ENCODE assay signal across 11 mouse cellular contexts in genomic region chr17:81500686-81501407, GRCm38 (mm10). TPM values are rescaled to one million over a fixed set of nuclear protein-coding genes. Genes with fewer than 3 reads are reported as not detected.
DNase-seq lines count a peak whose midpoint lies in the region; ATAC-seq and TF ChIP-seq lines count a peak whose summit lies in the region.
"Had no signal": no experiment of that assay in that cellular context is flagged by ENCODE, and none has a peak within 500 bp of the region (broad histone marks: within the 10 kb centered on the region; RNA-seq: fewer than 3 reads in every experiment).

No protein-coding gene starts in this region.

- no peaks in the 10 kb centered on the region for H3K9me3 ChIP-seq in heart, postnatal 0 days (replicated peaks; ENCODE audit: control insufficient read depth, low read length)
- H3K9me3 ChIP-seq in stomach, embryonic 16.5 days (replicated peaks; ENCODE audit: control insufficient read depth, low read length) = no peaks in the 10 kb centered on the region
- H3K9me3 ChIP-seq: limb, embryonic 15.5 days had no signal

- no peak for TF ChIP-seq EP300 in heart, postnatal 0 days (IDR thresholded peaks at IDR 0.05; ENCODE audit: low read depth)

- TF ChIP-seq CTCF in heart, postnatal 0 days (IDR thresholded peaks at IDR 0.05; ENCODE audit: low read depth) = no peak

- no peak overlapping the region for H3K9ac ChIP-seq in heart, postnatal 0 days (replicated peaks; ENCODE audit: low read depth, low read length)
- H3K9ac ChIP-seq in stomach, embryonic 16.5 days (ENCODE audit: low read length) = no peak overlapping the region
- H3K9ac ChIP-seq: limb, embryonic 15.5 days had no signal

- peaks cover 7% of the 10 kb centered on the region for H3K36me3 ChIP-seq in heart, postnatal 0 days (replicated peaks; ENCODE audit: control insufficient read depth, insufficient read depth, low read length)
- no peaks in the 10 kb centered on the region for H3K36me3 ChIP-seq in stomach, embryonic 16.5 days (ENCODE audit: control insufficient read depth, insufficient read depth, low read length)
- H3K36me3 ChIP-seq: limb, embryonic 15.5 days had no signal

- 76% methylated on average over 5 of the region's 5 CpGs for WGBS in heart, postnatal 0 days
- 68% methylated on average over 5 of the region's 5 CpGs for WGBS in stomach, embryonic 16.5 days

- H3K4me1 ChIP-seq in heart, postnatal 0 days (ENCODE audit: control insufficient read depth, insufficient read depth) = peaks cover 33% of the 10 kb centered on the region
- H3K4me1 ChIP-seq in stomach, embryonic 16.5 days (ENCODE audit: control insufficient read depth, insufficient read depth, low read length) = peaks cover 20% of the 10 kb centered on the region

- intact Hi-C loops in heart, postnatal 14 days (cut with DNase I) = no loop called here

- no peaks in the 10 kb centered on the region for H3K27me3 ChIP-seq in heart, postnatal 0 days (ENCODE audit: control insufficient read depth, insufficient read depth, low read length)
- H3K27me3 ChIP-seq in stomach, embryonic 16.5 days (ENCODE audit: control insufficient read depth, insufficient read depth, low read length) = no peaks in the 10 kb centered on the region
- H3K27me3 ChIP-seq: limb, embryonic 15.5 days had no signal

- no peak for ATAC-seq in heart, postnatal 0 days (ENCODE audit: insufficient read depth, low read depth)
- peak; percentile 83 for ATAC-seq in hematopoietic stem cell, adult 5-6 weeks (replicated peaks in 1 of 2; ENCODE audit: insufficient read depth in 1 of 2, low FRiP score in 2 of 2, low TSS enrichment in 1 of 2, low read depth in 1 of 2, poor library complexity in 2 of 2, severe bottlenecking in 2 of 2)
- ATAC-seq in stomach, embryonic 16.5 days (ENCODE audit: insufficient read depth, low FRiP score) = peak; percentile 79; the same call in 1 of the 2 replicates
- no peak for ATAC-seq in inflammation-experienced regulatory T-cells, adult 6 months

- H3K27ac ChIP-seq in heart, postnatal 0 days (ENCODE audit: low read depth) = peak overlapping the region; percentile 55
- peak overlapping the region; percentile 92 for H3K27ac ChIP-seq in stomach, embryonic 16.5 days (ENCODE audit: low read length)
- H3K27ac ChIP-seq: limb, embryonic 15.5 days had no signal

- H3K4me2 ChIP-seq in heart, postnatal 0 days (ENCODE audit: low read depth, low read length) = no peak overlapping the region
- H3K4me2 ChIP-seq in stomach, embryonic 16.5 days (ENCODE audit: low read depth, low read length) = 0 out of 2 replicates have a peak overlapping the region, but pooled peaks have one; percentile 13
- H3K4me2 ChIP-seq: limb, embryonic 15.5 days had no signal

- no peak for DNase-seq in heart, postnatal 0 days (ENCODE audit: low spot score)
- no peak for DNase-seq in heart, postnatal 14 days
- peak; percentile 39 for DNase-seq in lung, postnatal 10 days
- no peak for DNase-seq in thymus, postnatal 10 days (ENCODE audit: low spot score in 2 of 2)
- DNase-seq: heart, adult 11 months had no signal

- no peak overlapping the region for H3K4me3 ChIP-seq in heart, postnatal 0 days (ENCODE audit: low read depth, low read length)
- no peak overlapping the region for H3K4me3 ChIP-seq in stomach, embryonic 16.5 days (replicated peaks; ENCODE audit: low read length)
- H3K4me3 ChIP-seq: limb, embryonic 15.5 days had no signal

RNA-seq across cellular contexts. Expression of gene Gm11096, which starts 59.3 kb away (rescaled TPM):
- total RNA-seq in heart, postnatal 0 days (2014; rRNA removed; ENCODE audit: low replicate concordance) = not detected in 2 replicates
- not detected in 2 replicates for polyA plus RNA-seq in heart, postnatal 0 days (2015; fragmentation: Nextera tagmentation; extraction: Ambion mirVana)
- not detected for total RNA-seq in heart, postnatal 14 days (2021)
- total RNA-seq in hematopoietic stem cell, adult 5-6 weeks (2017) = not detected in 2 replicates
- polyA plus RNA-seq in stomach, embryonic 16.5 days (2015; fragmentation: Nextera tagmentation; extraction: Ambion mirVana) = not detected in 2 replicates
- not detected for polyA plus RNA-seq in inflammation-experienced regulatory T-cells, adult 6 months (2017; shearing (Covaris generic))
- polyA plus RNA-seq: large intestine, adult 2 months; limb, embryonic 15.5 days; testis, adult 2 months had no signal

Comparison
In these comparisons a context has a peak if more than half of its experiments do, and no peak if none do; other contexts are left out.
1. ATAC-seq: peak in hematopoietic stem cell, adult 5-6 weeks (2 of 2) and stomach, embryonic 16.5 days (single experiment); none in heart, postnatal 0 days (single experiment) and inflammation-experienced regulatory T-cells, adult 6 months (single experiment).